Mouse (Mus musculus): ENCODE results near the gene Tbc1d22a. TPM values are rescaled to one million over a fixed set of nuclear protein-coding genes. Genes with fewer than 3 reads are reported as not detected.

Tbc1d22a gene
- polyA plus RNA-seq (2012; rRNA removed): 30.9 and 46.2 TPM in 2 replicates

GRCm38 (mm10) chr15:86213753-86214548 is at the start of gene Tbc1d22a:
Tbc1d22a (plus strand) TSS chr15:86214459.
- WGBS: under 1% methylated on average over 64 of the region's 64 CpGs
- DNase-seq (ENCODE audit: low read depth, low spot score): peak; percentile 93

GRCm38 (mm10) chr15:86164718-86165345 is 49.4 kb upstream of the Tbc1d22a start:
- DNase-seq (ENCODE audit: low read depth, low spot score): no peak
- 88% methylated on average over 21 of the region's 21 CpGs for WGBS

GRCm38 (mm10) chr15:86165811-86166590 is 48.3 kb upstream of the Tbc1d22a start:
- WGBS: 91% methylated on average over 24 of the region's 24 CpGs
- no peak for DNase-seq (ENCODE audit: low read depth, low spot score)

- 94% methylated on average over 7 of the region's 7 CpGs for WGBS
- DNase-seq (ENCODE audit: low read depth, low spot score): no peak
Measured at GRCm38 (mm10) chr15:86167032-86167655, 47.1 kb upstream of the Tbc1d22a start.

GRCm38 (mm10) chr15:86167787-86168504 is 46.3 kb upstream of the Tbc1d22a start:
- WGBS: 74% methylated on average over 10 of the region's 10 CpGs
- DNase-seq (ENCODE audit: low read depth, low spot score): no peak

GRCm38 (mm10) chr15:86168505-86168867 is 45.8 kb upstream of the Tbc1d22a start:
- WGBS: 59% methylated on average over 7 of the region's 7 CpGs
- no peak for DNase-seq (ENCODE audit: low read depth, low spot score)

GRCm38 (mm10) chr15:86168941-86169816 is 45.1 kb upstream of the Tbc1d22a start:
- no peak for DNase-seq (ENCODE audit: low read depth, low spot score)

GRCm38 (mm10) chr15:86169817-86170110 is 44.5 kb upstream of the Tbc1d22a start:
- WGBS: 75% methylated on average over 4 of the region's 4 CpGs
- DNase-seq (ENCODE audit: low read depth, low spot score): no peak

More at GRCm38 (mm10) chr15:86168941-86169816, 45.1 kb upstream of the Tbc1d22a start:
- WGBS: 70% methylated on average over 12 of the region's 12 CpGs

- WGBS: 86% methylated on average over 12 of the region's 12 CpGs
- DNase-seq (ENCODE audit: low read depth, low spot score): no peak
Measured at GRCm38 (mm10) chr15:86171316-86171715, 42.9 kb upstream of the Tbc1d22a start.

- WGBS: 36% methylated on average over 3 of the region's 3 CpGs
- DNase-seq (ENCODE audit: low read depth, low spot score): no peak
Measured at GRCm38 (mm10) chr15:86172124-86172523, 42.1 kb upstream of the Tbc1d22a start.

GRCm38 (mm10) chr15:86172526-86172925 is 41.7 kb upstream of the Tbc1d22a start:
- WGBS: 46% methylated on average over 6 of the region's 6 CpGs

GRCm38 (mm10) chr15:86173136-86173985 is 40.9 kb upstream of the Tbc1d22a start:
- DNase-seq (ENCODE audit: low read depth, low spot score): no peak

More at GRCm38 (mm10) chr15:86172526-86172925, 41.7 kb upstream of the Tbc1d22a start:
- DNase-seq (ENCODE audit: low read depth, low spot score): no peak

GRCm38 (mm10) chr15:86175253-86176050 is 38.8 kb upstream of the Tbc1d22a start:
- no peak for DNase-seq (ENCODE audit: low read depth, low spot score)
- WGBS: 35% methylated on average over 3 of the region's 3 CpGs

More at GRCm38 (mm10) chr15:86173136-86173985, 40.9 kb upstream of the Tbc1d22a start:
- WGBS: 20% methylated on average over 16 of the region's 16 CpGs

GRCm38 (mm10) chr15:86176166-86176565 is 38.1 kb upstream of the Tbc1d22a start:
- 74% methylated on average over 10 of the region's 10 CpGs for WGBS
- DNase-seq (ENCODE audit: low read depth, low spot score): no peak

GRCm38 (mm10) chr15:86176771-86177702 is 37.2 kb upstream of the Tbc1d22a start:
- WGBS: 32% methylated on average over 22 of the region's 22 CpGs
- no peak for DNase-seq (ENCODE audit: low read depth, low spot score)

Measured in large intestine, adult 2 months (tissue).